Mouse (Mus musculus) erythroblast, embryonic 14.5 days (primary cell): ENCODE results near the gene Lekr1.

Experiments used
- GATA1 ChIP-seq: IDR thresholded peaks from 2 replicates; pipeline ENCODE4 v1.6.1; 2012; ENCODE audit warnings: low read length, inconsistent platforms, mixed read lengths
- TAL1 ChIP-seq: IDR thresholded peaks from 3 replicates; pipeline ENCODE4 v1.6.1; 2012; ENCODE audit warnings: low read length, inconsistent platforms, mixed read lengths

- TF ChIP-seq GATA1 = no peak
- no peak for TF ChIP-seq TAL1
Observed at GRCm38 (mm10) chr3:65714372-65714771, 48.3 kb downstream of the Lekr1 start.
